Mouse (Mus musculus): ENCODE measurements at regions not wholly inside any gene's neighbourhood (a gene's known extent, or its start where the extent isn't known, plus 50 kb on each side); places are given as distances from the start of the nearest gene placed in this dataset.

DNA sequence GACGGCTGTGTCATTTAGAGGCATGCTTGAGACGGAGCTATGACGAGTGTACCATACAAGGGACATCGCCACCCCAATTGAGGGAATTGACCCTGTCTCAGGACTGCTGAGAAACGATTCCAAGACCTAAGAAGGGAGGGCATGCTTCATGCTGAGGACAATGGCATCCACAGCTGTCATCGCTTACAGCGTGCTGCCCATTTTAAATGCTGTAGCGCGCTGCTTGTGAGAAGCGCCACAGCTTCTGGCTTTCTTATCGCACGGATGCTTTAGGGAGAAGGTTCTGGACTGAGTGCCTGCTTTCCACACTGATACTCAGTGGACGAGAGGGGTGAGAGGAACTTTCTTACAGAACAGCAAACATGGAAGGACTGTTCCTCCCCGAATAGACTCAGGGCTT lies 357.8 kb upstream of the Arglu1 start:
- no peak for DNase-seq (ENCODE audit: low spot score in 2 of 2)

DNA sequence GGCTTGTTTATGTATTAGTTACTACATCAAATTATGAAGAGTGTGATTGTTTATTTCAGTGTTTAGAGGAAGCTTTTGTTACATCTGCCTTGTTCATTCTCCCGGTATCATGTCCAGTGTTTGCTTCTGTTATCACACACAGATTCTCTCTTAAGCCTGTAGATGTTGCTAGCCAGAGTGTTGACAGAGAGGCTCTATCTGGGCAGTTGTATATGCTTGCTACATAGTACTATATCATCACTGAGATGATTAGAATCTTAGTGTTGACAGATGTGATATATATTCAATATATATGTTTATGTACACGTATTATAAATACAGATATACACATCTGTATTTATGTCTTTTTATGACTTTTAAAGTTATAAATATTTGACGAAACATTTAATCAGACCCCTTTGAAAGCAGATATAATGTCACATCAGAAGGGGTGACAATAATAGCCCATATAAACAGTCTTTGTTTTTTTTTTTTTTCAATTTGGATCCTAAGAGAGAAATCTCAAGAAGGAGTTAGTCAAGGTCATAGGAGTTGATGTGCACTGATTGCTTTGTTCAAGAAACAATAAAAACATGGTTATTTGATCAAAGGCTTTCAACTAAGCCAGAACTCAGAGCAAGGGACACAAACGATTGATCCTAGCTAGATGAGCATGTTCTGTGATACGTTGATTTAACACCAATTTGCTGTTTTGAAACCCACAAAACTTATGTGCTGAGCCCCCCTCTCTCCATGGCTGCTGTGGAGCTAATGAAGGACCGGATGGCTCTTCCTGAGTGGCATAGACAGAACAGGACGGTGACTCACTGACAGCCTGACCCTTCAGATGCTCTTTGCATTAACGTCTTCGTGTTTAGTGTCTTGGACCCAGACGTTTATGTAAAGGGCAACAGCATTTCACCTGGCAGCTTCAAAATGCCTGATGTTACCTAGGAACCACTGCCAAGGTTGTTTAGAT lies 352.8 kb upstream of the Arglu1 start:
- DNase-seq (ENCODE audit: low spot score in 2 of 2), result no peak

DNA sequence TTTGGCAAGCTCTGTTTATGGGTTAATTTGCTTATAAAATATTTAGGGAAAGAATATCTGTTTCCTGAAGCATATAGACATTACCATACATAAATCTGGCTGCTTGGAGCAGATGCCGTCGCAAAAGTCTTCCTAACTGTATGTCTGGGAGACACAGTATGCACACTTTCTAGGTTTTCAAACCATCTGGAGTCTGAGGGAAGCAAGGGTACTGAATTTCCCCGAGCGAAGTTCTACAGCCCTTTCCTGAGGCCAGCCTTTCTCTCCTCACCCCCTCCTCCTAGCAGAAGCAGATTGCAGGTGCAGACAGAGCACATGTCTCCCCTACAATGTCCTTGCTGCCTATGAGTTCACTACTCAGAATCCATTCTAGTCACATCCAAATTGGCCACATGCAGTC lies 338.8 kb upstream of the Arglu1 start:
- DNase-seq (ENCODE audit: low spot score in 2 of 2), result no peak

DNA sequence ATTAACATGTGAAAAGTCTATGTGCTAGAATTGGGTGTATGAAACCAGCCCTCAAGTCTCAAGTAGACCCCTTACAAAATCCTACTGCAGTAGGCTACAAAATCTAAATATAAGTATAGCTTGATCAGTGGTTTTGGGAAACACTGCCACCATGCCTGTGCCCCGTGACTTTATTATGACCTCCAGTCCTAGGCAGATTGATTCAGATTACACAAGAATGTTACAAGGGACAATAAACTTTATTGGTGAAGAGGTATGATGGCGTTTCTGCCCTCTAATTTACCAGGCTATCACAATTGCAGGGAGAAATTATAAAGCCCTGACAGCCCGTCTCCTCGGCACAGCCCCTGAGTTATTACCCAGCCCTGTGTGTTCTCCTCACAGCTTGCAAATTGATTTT lies 337.4 kb upstream of the Arglu1 start:
- no peak for DNase-seq (ENCODE audit: low spot score in 2 of 2)

DNA sequence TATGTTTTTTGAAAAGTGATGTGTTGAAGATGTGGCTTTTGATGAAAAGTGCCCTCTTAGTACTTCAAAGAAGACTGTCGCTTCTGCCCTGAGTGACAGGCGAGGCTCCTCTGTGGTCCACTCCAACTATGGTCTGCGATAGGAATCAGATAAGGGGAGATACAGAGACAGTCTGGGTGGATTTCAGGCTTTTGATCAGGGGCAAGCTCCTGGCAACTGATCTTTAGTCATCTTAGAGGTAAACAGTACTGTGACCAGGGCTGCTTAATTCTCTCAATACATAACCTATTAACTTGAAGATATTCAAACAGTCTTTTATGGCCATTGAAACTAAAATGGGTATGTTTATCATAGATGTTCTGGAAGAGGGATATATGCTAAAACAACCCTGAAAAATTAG lies 335.6 kb upstream of the Arglu1 start:
- DNase-seq (ENCODE audit: low spot score in 2 of 2), result no peak

DNA sequence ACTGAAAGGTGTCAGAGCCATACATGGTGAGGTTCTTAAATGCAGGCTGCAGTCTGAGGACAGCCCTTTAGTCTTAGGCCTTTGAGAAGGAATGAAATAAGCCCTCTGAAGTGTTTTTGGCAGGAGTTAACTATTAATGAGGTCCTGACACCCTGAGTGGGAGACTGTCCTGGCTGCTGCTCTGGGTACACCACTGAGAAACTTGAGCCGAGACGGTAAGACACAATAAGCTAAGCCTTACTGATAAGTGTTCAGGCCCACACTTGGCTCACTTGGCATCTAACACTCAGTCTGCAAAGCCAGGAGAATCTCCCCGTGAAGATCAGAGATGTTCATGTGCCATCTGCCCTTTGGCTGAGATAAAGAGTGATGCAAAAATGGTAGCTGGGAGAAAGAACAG lies 335.1 kb upstream of the Arglu1 start:
- DNase-seq (ENCODE audit: low spot score in 2 of 2), result no peak

DNA sequence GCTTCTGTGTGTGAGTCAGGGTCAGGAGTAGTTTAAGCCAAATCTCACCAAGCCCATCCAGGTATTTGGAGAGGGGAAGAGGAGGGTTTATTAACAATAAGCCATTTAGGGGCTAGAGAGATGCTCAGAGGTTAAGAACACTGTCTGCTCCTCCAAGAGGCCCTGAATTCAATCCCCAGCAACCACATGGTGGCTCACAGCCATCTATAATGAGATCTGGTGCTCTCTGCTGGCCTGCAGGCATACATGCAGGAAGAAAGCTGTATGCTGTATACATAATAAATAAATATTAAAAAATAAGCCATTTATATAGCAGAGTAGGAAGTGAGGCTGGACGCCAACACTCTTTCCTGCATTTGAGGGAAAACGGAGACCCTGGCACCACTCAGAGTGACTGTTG lies 330.4 kb upstream of the Arglu1 start:
- DNase-seq (ENCODE audit: low spot score in 2 of 2), result no peak

DNA sequence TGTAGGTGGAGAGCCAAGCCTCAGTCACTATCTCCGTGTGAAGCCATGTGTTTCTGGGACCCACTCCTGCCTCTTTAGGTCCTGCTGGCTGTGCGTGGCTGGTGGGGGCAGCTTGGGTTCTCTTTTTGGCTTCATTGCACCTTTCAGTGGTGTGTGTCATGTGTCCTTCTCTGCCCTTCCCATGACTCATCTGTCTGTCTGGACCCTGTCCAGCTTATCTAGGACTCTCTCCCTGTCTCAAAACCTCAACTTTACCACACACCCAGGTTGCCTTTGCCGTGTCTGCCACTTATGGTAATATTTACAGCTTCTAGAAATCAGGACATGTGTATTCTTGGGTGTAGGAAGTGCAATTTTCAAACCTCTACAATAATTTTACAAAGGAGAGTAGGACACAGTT lies 329.9 kb upstream of the Arglu1 start:
- DNase-seq (ENCODE audit: low spot score in 2 of 2), result no peak

DNA sequence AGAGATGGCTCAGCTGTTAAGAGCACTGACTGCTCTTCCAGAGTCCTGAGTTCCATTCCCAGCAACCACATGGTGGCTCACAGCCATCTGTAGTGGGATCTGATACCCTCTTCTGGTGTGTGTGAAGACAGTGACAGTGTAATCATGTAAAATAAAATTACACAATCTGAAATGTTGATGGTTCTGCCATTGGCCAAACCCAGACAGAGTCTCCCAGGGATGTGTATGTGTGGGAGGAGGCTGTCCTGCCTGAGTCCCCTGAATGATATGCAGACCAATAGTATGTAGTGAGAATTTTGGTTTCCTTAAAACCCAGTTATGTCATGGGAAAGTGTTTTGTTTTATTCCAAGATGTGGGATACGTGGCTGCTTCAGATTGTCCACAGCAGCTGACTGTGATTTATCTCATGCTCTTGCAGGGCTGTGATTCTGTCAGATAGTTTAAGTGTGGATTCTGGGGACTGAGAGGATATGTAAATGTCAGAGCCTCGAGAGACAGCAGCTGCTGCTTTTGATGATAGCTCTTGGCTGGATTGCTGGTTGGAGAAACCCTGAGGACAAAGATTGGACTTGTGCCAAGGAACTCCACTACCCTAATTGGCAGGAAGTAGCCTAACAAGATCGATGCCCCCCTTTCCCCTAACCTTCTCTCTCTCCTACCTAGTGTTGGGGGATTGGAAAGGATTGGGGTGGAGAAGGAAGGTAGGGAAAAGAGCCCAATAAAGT lies 321.6 kb upstream of the Arglu1 start:
- DNase-seq (ENCODE audit: low spot score in 2 of 2), result no peak

DNA sequence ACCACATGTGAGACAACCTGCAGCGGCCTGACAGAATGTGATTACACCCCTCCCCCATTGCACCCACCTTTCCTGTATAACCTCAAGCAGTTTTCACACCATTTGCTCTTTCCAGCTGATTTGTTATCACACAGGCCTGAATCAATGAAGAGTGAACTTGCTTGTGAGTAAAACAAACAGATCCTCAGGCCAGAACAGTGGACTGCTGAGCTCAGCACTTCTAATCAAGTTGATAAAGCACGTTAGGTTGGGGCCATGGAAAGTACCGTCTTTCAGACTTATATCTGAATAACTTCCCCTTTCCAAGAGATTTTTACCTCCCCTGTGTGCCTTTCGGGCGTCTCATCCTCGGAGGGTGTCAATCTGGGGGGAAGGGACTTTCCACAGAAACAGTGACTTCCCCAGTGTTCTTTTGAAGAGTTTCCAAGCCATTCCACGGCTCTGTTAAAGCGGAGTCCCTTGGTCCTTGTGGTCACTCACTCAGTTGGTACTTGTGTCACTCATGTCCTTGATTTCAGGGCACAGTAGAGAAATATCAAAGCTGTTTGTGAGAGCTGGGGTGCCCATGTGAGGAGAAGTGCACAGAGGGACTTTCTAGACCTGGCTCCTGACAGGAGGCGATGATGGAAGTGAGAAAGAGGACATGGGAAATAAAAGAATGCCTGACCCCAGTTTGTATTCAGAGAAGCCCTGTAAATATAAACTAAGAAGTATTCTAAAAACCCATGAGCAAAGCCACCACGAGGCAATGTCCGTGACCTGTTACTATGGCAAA lies 317.9 kb upstream of the Arglu1 start:
- DNase-seq (ENCODE audit: low spot score in 2 of 2), result no peak

DNA sequence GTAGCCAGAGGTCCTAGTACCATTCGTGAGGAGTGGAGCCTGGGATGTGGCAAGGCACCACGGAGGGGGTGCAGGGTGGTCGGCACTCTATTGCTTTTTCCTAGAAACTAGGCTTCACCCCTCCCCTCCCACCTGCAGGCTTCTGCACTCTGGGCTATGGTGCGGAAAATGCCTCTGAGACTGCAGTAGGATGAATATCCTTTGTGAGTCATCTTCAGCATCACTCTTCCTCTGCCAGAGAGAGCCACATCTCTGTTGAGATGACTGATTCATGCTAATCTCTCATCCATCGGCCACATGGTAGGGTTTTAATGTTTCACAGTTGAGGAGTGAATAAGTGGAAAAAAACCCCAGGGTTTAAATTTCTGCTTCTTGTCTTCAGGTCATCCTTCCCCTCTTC lies 309.6 kb upstream of the Arglu1 start:
- DNase-seq (ENCODE audit: low spot score in 2 of 2), result no peak

DNA sequence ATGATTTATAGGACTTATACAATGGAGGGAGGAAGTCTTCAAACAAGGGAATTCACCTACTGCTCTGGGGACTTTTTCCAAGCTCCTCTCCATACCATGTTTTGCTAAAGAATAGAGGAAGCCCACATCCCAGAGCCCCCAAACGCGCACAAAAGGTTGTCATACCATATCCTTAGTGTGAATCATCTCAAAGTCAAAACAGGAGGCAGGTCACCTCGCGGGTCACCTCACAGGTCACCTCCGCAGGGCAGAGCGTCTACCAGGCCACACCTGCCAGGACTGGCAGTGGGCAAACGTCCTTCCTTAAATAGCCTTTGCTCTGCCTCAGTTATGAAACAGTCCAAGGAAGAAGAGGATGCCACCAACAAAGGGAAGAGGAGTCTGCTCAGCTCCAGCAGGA lies 307.3 kb upstream of the Arglu1 start:
- DNase-seq (ENCODE audit: low spot score in 2 of 2), result no peak

DNA sequence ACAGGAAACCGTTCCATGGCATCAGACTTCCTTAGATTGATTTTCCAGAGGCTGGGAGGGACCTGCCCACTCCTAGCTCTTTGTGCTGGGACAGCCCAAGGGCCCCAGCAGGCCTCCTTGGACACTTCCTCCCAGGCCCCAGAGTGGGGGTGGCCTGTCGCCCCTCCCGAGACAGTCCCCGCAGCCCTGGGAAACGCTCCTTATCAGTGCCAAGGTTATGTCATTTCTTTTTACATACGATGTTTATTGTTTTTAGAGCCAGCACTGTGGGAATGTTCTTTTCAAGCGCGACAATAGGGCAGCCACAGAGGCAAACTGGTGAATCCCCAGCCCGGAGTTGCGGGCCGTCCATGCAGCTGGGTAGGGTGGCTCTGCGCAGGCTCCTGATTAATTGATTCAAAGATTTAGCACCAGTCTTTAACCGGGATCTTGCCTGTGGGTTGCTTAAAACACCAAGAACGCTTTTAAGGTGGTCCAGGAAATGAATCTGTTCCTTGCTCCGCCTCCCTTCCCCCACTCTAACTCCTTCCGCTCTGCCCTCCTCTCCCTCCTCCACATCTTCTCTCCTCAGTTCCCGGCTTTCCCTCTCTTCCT lies 304.4 kb upstream of the Arglu1 start:
- no peak for DNase-seq (ENCODE audit: low spot score in 2 of 2)

DNA sequence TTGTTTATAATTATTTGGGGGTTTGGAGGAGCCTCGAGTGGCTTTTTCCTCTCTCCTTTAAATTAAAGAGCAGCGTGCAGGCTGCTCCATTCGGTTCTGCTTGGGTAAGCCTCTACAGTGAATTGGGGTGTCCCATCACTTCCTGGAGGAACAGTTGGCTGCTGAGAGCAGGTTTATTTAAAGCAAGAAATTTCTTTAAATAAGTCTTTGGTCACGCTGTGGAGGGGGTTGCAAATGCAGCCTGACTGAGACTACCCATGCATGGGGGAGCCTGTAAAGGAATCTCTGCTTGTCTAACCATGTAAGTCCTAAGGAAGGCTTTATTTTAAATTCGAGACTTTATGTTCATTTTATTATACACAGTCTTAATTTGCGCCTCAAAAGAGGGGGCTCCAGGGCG lies 303.7 kb upstream of the Arglu1 start:
- DNase-seq (ENCODE audit: low spot score in 2 of 2), result no peak

DNA sequence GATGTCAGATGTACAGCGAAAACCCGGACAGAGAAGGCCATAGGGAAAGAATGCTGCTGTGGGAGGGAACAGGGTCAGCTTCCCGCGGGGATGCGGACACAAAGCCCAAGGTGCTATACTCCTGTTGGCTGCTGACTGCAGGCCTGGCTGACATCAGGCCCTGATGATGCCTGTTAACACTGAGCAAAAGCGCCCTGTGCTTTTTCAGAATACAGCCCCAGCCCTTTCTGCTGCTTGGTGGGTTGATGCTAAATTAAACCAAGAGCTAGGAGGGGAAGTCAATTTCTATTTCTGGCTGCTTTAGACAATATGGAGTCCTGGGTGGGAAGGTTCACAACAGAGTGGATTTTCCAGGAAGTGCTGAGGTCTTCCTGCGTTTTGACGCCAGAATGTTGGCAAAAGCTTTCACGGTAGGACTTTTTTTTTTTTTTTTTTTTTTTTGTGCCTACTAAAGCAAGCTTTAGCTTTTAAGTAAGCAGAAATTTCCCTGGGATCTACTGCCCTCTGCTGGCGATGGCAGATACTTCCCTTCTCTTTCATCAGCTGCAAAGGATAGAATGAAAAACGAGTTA lies 302.2 kb upstream of the Arglu1 start:
- DNase-seq (ENCODE audit: low spot score in 2 of 2), result peak in 1 of 2 experiments; percentile 25

DNA sequence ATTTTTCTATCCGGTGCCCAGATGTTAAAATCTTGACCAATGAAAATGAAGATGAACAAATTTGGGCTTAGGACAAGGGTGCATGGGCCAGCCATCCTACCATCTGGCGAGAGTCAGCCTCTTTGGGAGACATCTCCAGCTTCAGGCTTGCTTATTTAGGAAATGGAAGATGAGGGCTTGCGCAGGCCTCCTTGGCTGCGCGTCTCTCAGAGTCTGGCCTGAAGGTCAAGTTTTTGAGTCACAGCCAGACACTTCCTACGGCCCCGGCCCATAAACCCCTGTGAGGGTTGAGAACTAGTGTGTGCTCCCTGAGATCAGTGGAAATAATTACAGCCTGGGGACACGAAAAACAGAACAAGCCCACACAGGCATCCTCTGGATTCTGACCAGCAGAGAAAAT lies 300.7 kb upstream of the Arglu1 start:
- no peak for DNase-seq (ENCODE audit: low spot score in 2 of 2)

DNA sequence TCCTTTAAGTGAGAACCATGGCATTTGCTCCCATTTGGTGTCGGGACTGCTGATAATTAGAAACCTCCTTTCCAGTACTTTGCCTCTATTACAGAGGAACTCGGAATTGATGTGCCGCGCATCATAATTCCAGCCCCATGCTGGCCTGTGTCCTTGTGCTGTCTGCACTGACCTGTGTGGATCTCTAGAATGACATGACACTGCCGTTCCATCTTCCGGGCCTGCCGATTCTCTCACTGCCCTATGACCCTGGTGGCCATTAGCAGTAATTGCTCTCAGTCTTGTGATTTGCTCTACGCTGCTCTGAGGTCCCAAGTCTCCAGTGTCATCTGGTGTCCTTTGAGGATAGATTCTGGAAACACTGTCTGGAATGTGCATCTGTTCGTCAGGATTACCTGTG lies 295.7 kb upstream of the Arglu1 start:
- DNase-seq (ENCODE audit: low spot score in 2 of 2), result no peak

DNA sequence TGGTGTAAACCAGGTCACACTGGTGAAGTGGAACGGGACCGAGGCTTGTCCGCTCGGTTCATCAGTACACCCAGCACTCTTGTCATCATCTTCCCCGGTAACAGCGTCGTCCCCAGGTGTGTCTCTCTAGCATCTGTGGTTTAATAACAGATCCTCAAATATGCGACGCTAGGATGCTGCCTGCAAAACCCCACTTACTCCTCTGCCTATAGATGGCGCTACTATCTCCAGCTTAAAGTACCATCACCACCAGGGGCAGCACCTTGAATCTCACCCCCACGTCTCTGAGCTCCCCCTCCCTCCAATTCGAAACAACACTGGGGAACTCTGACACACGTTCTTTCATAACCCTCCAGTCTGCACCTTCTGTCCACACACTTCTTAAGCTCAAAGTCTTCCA lies 295.1 kb upstream of the Arglu1 start:
- DNase-seq (ENCODE audit: low spot score in 2 of 2), result no peak

DNA sequence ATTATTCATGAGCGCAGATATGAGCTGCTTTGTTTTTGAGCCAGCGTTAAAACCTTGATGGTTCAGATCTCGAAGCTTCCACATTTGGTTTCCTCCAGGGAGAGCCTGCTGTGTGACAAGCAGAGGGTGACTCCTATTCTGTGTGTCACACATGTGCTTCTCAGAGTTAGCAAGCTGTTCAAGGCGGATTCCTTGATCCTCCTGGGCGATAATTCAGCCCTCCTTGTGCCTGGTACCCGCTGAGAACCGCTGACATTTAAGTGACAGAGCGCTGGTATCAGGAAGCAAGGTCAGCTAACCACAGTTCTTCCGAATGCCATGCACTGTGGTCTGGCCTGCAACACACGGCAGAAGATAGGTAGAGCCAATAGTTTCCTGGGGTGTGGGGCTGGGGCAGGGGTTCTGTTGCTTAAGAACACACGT lies 294.5 kb upstream of the Arglu1 start:
- no peak for DNase-seq (ENCODE audit: low spot score in 2 of 2)

DNA sequence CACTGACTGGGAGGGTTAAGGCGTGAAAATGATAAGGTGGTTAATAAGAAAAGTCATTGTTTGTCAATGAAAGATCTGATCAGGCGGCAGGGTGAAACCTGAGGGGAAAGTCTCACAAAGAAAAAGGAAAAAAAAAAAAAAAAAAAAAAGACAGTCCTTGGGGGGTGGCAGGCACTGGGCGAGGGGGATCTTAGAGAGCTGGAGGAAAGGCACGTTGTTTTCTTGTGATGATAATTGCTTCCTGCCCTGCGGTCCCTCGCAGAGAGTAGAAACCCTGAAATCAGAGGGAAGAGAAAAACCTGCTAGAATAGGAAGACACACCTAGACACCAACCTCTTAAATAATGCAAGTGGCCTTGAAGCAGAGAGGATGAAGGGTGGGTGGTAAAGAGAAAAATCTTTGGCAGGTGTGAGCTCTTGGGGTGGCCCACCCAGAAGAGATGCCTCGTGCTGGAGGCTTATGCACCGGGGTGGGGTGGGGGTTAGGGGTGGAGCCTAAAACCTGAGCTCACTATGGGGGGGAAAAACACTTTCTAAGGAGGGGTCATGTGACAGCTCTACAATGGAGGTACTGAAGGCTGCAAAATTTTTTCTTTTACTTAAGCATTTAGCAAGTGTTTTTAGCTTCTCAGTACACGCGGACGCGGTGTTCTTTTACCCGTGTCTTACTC lies 294.0 kb upstream of the Arglu1 start:
- DNase-seq (ENCODE audit: low spot score in 2 of 2), result no peak

Data from gastrocnemius, adult 8-10 months (tissue).